20 mouse cellular contexts compared by ENCODE assay signal in the genomic region with DNA sequence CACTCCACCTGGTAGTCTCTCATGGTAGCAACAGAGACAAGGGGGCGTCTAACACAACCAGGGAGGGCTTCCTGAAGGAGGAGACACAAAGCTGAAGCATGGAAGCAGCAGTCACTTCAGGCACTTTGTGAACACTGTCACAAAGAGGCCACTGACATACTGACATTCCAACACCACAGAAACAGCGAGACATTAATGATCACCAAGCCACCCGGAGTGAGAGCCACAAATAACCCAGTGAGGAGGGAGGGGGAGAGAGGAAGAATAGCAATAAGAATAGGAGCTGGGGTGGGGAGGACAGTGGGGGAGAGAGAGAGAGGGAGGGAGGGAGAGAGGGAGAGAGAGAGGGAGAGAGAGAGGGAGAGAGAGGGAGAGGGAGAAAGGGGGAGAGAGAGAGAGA. TPM values are rescaled to one million over a fixed set of nuclear protein-coding genes. Genes with fewer than 3 reads are reported as not detected.
DNase-seq lines count a peak whose midpoint lies in the region; ATAC-seq and TF ChIP-seq lines count a peak whose summit lies in the region.
"Had no signal": no experiment of that assay in that cellular context is flagged by ENCODE, and none has a peak within 500 bp of the region (broad histone marks: within the 10 kb centered on the region; RNA-seq: fewer than 3 reads in every experiment).

No protein-coding gene starts in this region.

- no peak for TF ChIP-seq CTCF in hindbrain, postnatal 0 days (IDR thresholded peaks at IDR 0.05; ENCODE audit: low read depth)

- H3K9ac ChIP-seq in hindbrain, postnatal 0 days (replicated peaks; ENCODE audit: low read length) = no peak overlapping the region
- H3K9ac ChIP-seq: embryonic facial prominence, embryonic 12.5 days; hindbrain, embryonic 15.5 days; limb, embryonic 12.5 days; liver, embryonic 13.5 days; lung, embryonic 15.5 days; midbrain, embryonic 15.5 days had no signal

- DNase-seq in cerebellum, adult 11-12 months = peak; percentile 54
- DNase-seq in cerebellum, adult 8-10 months = no peak
- no peak for DNase-seq in hindbrain, postnatal 0 days (ENCODE audit: low spot score)
- DNase-seq in hindbrain, embryonic 10.5 days (ENCODE audit: low spot score) = no peak
- DNase-seq in heart, embryonic 10.5 days (ENCODE audit: low spot score) = no peak
- DNase-seq in heart, postnatal 10 days = peak; percentile 47 to 49
- no peak for DNase-seq in thymus, postnatal 25 days
- DNase-seq in midbrain, embryonic 10.5 days (ENCODE audit: low spot score) = no peak
- DNase-seq: adrenal gland, adult 8-10 months; kidney, adult 18-20 months; kidney, postnatal 10 days; layer of hippocampus, adult 9-11 months; liver, embryonic 13.5 days had no signal

- ATAC-seq in hindbrain, postnatal 0 days = no peak
- ATAC-seq: midbrain, embryonic 15.5 days had no signal

- WGBS in hindbrain, postnatal 0 days = 21% methylated on average over 3 of the region's 3 CpGs
- WGBS in hindbrain, embryonic 10.5 days = 31% methylated on average over 3 of the region's 3 CpGs
- WGBS in heart, embryonic 10.5 days = 24% methylated on average over 3 of the region's 3 CpGs
- 45% methylated on average over 3 of the region's 3 CpGs for WGBS in midbrain, embryonic 10.5 days

- no peaks in the 10 kb centered on the region for H3K27me3 ChIP-seq in hindbrain, postnatal 0 days (ENCODE audit: insufficient read depth, low read length)
- no peaks in the 10 kb centered on the region for H3K27me3 ChIP-seq in hindbrain, embryonic 10.5 days (ENCODE audit: insufficient read depth, poor library complexity, severe bottlenecking)
- H3K27me3 ChIP-seq in heart, embryonic 10.5 days (ENCODE audit: insufficient read depth, poor library complexity, severe bottlenecking) = no peaks in the 10 kb centered on the region; the same call in 1 of the 2 replicates
- H3K27me3 ChIP-seq in midbrain, embryonic 10.5 days (ENCODE audit: low read depth, poor library complexity, severe bottlenecking) = peaks cover 8% of the 10 kb centered on the region
- H3K27me3 ChIP-seq: embryonic facial prominence, embryonic 12.5 days; hindbrain, embryonic 15.5 days; limb, embryonic 12.5 days; liver, embryonic 13.5 days; lung, embryonic 15.5 days; midbrain, embryonic 15.5 days had no signal

- H3K4me1 ChIP-seq in hindbrain, postnatal 0 days (ENCODE audit: insufficient read depth, low read length) = peaks cover 3% of the 10 kb centered on the region; the same call in 1 of the 2 replicates
- peaks cover 9% of the 10 kb centered on the region for H3K4me1 ChIP-seq in hindbrain, embryonic 10.5 days (replicated peaks)
- peaks cover 16% of the 10 kb centered on the region for H3K4me1 ChIP-seq in heart, embryonic 10.5 days
- peaks cover 7% of the 10 kb centered on the region; the same call in 1 of the 2 replicates for H3K4me1 ChIP-seq in midbrain, embryonic 10.5 days
- H3K4me1 ChIP-seq: embryonic facial prominence, embryonic 12.5 days; limb, embryonic 12.5 days; liver, embryonic 13.5 days; lung, embryonic 15.5 days had no signal

- 0 out of 2 replicates have a peak overlapping the region, but pooled peaks have one; percentile 20 for H3K27ac ChIP-seq in hindbrain, postnatal 0 days
- H3K27ac ChIP-seq in hindbrain, embryonic 10.5 days = no peak overlapping the region
- H3K27ac ChIP-seq in heart, embryonic 10.5 days = peak overlapping the region; percentile 47; the same call in 1 of the 2 replicates
- no peak overlapping the region for H3K27ac ChIP-seq in midbrain, embryonic 10.5 days (replicated peaks)
- H3K27ac ChIP-seq: embryonic facial prominence, embryonic 12.5 days; limb, embryonic 12.5 days; liver, embryonic 13.5 days; lung, embryonic 15.5 days; midbrain, embryonic 15.5 days had no signal

- no peaks in the 10 kb centered on the region; the same call in 1 of the 2 replicates for H3K36me3 ChIP-seq in hindbrain, postnatal 0 days (ENCODE audit: insufficient read depth, low read length)
- no peaks in the 10 kb centered on the region for H3K36me3 ChIP-seq in hindbrain, embryonic 10.5 days
- H3K36me3 ChIP-seq in heart, embryonic 10.5 days = no peaks in the 10 kb centered on the region
- no peaks in the 10 kb centered on the region for H3K36me3 ChIP-seq in midbrain, embryonic 10.5 days
- H3K36me3 ChIP-seq: embryonic facial prominence, embryonic 12.5 days; hindbrain, embryonic 15.5 days; limb, embryonic 12.5 days; liver, embryonic 13.5 days; lung, embryonic 15.5 days; midbrain, embryonic 15.5 days had no signal

- intact Hi-C loops in heart, postnatal 10 days (cut with DNase I) = no loop called here

- no peak overlapping the region for H3K4me2 ChIP-seq in hindbrain, postnatal 0 days (ENCODE audit: low read depth, low read length)
- H3K4me2 ChIP-seq: embryonic facial prominence, embryonic 12.5 days; hindbrain, embryonic 15.5 days; limb, embryonic 12.5 days; liver, embryonic 13.5 days; lung, embryonic 15.5 days; midbrain, embryonic 15.5 days had no signal

- no peak overlapping the region for H3K4me3 ChIP-seq in hindbrain, postnatal 0 days (ENCODE audit: low read length)
- H3K4me3 ChIP-seq in hindbrain, embryonic 10.5 days = no peak overlapping the region
- peak overlapping the region; percentile 12; the same call in 1 of the 2 replicates for H3K4me3 ChIP-seq in heart, embryonic 10.5 days
- no peak overlapping the region for H3K4me3 ChIP-seq in midbrain, embryonic 10.5 days
- H3K4me3 ChIP-seq: embryonic facial prominence, embryonic 12.5 days; hindbrain, embryonic 15.5 days; limb, embryonic 12.5 days; liver, embryonic 13.5 days; lung, embryonic 15.5 days; midbrain, embryonic 15.5 days had no signal

- H3K9me3 ChIP-seq in hindbrain, postnatal 0 days (ENCODE audit: low read length) = no peaks in the 10 kb centered on the region
- H3K9me3 ChIP-seq in hindbrain, embryonic 10.5 days = no peaks in the 10 kb centered on the region
- no peaks in the 10 kb centered on the region for H3K9me3 ChIP-seq in heart, embryonic 10.5 days
- H3K9me3 ChIP-seq in midbrain, embryonic 10.5 days (replicated peaks) = no peaks in the 10 kb centered on the region
- H3K9me3 ChIP-seq: embryonic facial prominence, embryonic 12.5 days; hindbrain, embryonic 15.5 days; limb, embryonic 12.5 days; liver, embryonic 13.5 days; lung, embryonic 15.5 days; midbrain, embryonic 15.5 days had no signal

RNA-seq across cellular contexts. Expression of a gene that starts 18.2 kb away (rescaled TPM):
- total RNA-seq in hindbrain, postnatal 0 days (2014; rRNA removed) = 21.7 and 29.8 TPM in 2 replicates
- 10.1 and 11.2 TPM in 2 replicates for polyA plus RNA-seq in hindbrain, postnatal 0 days (2015; fragmentation: Nextera tagmentation; extraction: Ambion mirVana)
- polyA plus RNA-seq in hindbrain, embryonic 10.5 days (2016; fragmentation: Nextera tagmentation; extraction: Ambion mirVana) = 1.2 and 1.8 TPM in 2 replicates
- 3.9 and 4.5 TPM in 2 replicates for polyA plus RNA-seq in heart, embryonic 10.5 days (2016; fragmentation: Nextera tagmentation; extraction: Ambion mirVana)
- total RNA-seq in heart, postnatal 10 days (2021) = 10 to 100 TPM; 64.1 to 72.6 TPM
- 0.70 and 0.74 TPM in 2 replicates for polyA plus RNA-seq in midbrain, embryonic 10.5 days (2016; fragmentation: Nextera tagmentation; extraction: Ambion mirVana)
- total RNA-seq: common myeloid progenitor, adult 5-6 weeks; MEL had no signal

Comparison
In these comparisons a context has a peak if more than half of its experiments do, and no peak if none do; other contexts are left out.
1. DNase-seq: peak in cerebellum, adult 11-12 months (single experiment) and heart, postnatal 10 days (2 of 2); none in cerebellum, adult 8-10 months (single experiment), hindbrain, postnatal 0 days (single experiment), hindbrain, embryonic 10.5 days (single experiment), heart, embryonic 10.5 days (single experiment), thymus, postnatal 25 days (single experiment) and midbrain, embryonic 10.5 days (single experiment).
2. H3K27ac ChIP-seq: peak in hindbrain, postnatal 0 days (single experiment) and heart, embryonic 10.5 days (single experiment); none in hindbrain, embryonic 10.5 days (single experiment) and midbrain, embryonic 10.5 days (single experiment).